Mouse (Mus musculus) CH12F3 (cell line): ENCODE measurements around the gene Spp2.

Experiments used
- in situ Hi-C: fragments of 300-500 bp; cut with MboI; formaldehyde crosslinking; loops from 2 replicates; pipeline ENCODE4 v1.14.3; 2020; ENCODE audit warnings: low sequenced_read_pairs

Spp2 gene

GRCm38 (mm10) chr1:88406807-88407198 is at the start of gene Spp2:
Gene Spp2, plus strand, starts transcription at chr1:88406961.
- in situ Hi-C loops = no loop called here

- in situ Hi-C loops = no loop called here
Measured at GRCm38 (mm10) chr1:88357458-88358090, 49.2 kb upstream of the Spp2 start.

- in situ Hi-C loops = no loop called here
Measured at GRCm38 (mm10) chr1:88358102-88358654, 48.6 kb upstream of the Spp2 start.

GRCm38 (mm10) chr1:88361085-88361484 is 45.7 kb upstream of the Spp2 start:
- in situ Hi-C loops = no loop called here

GRCm38 (mm10) chr1:88366881-88367644 is 39.7 kb upstream of the Spp2 start:
- in situ Hi-C loops = no loop called here

- in situ Hi-C loops = no loop called here
Measured at GRCm38 (mm10) chr1:88378446-88378845, 28.3 kb upstream of the Spp2 start.

- in situ Hi-C loops = no loop called here
Measured at GRCm38 (mm10) chr1:88391632-88392031, 15.1 kb upstream of the Spp2 start.

- in situ Hi-C loops = no loop called here
Measured at GRCm38 (mm10) chr1:88393321-88393720, 13.4 kb upstream of the Spp2 start.

- in situ Hi-C loops = no loop called here
Measured at GRCm38 (mm10) chr1:88403378-88403777, 3.4 kb upstream of the Spp2 start.

GRCm38 (mm10) chr1:88406078-88406806 is 519 bp upstream of the Spp2 start:
- in situ Hi-C loops = no loop called here

- in situ Hi-C loops = no loop called here
Measured at GRCm38 (mm10) chr1:88408340-88408739, 1.6 kb downstream of the Spp2 start.

GRCm38 (mm10) chr1:88412013-88412412 is 5.3 kb downstream of the Spp2 start:
- in situ Hi-C loops = no loop called here

- in situ Hi-C loops = no loop called here
Measured at GRCm38 (mm10) chr1:88418943-88419342, 12.2 kb downstream of the Spp2 start.

GRCm38 (mm10) chr1:88422045-88422444 is 15.3 kb downstream of the Spp2 start:
- in situ Hi-C loops = no loop called here

GRCm38 (mm10) chr1:88422846-88423395 is 16.2 kb downstream of the Spp2 start:
- in situ Hi-C loops = no loop called here

GRCm38 (mm10) chr1:88424602-88425252 is 18.0 kb downstream of the Spp2 start:
- in situ Hi-C loops = no loop called here

GRCm38 (mm10) chr1:88427987-88428741 is 21.4 kb downstream of the Spp2 start:
- in situ Hi-C loops = no loop called here

GRCm38 (mm10) chr1:88429413-88429812 is 22.7 kb downstream of the Spp2 start:
- in situ Hi-C loops = no loop called here

GRCm38 (mm10) chr1:88431262-88431661 is 24.5 kb downstream of the Spp2 start:
- in situ Hi-C loops = no loop called here

- in situ Hi-C loops = no loop called here
Measured at GRCm38 (mm10) chr1:88432601-88433000, 25.8 kb downstream of the Spp2 start.
